Mouse (Mus musculus) MEL (cell line): ENCODE data around the gene Osbpl10. TPM values are rescaled to one million over a fixed set of nuclear protein-coding genes. Genes with fewer than 3 reads are reported as not detected.

Experiments
- DNase-seq: peaks from one replicate; pipeline ENCODE4 v3.0.0; 2011; ENCODE audit warnings: low read depth, low spot score
- H3K27ac ChIP-seq: 2 replicates; pipeline ENCODE4 v1.5.1; 2012; ENCODE audit warnings: low read depth, mild to moderate bottlenecking, control low read depth, low read length, moderate library complexity; ENCODE audit not compliant: control insufficient read depth
- H3K27me3 ChIP-seq, 2 experiments: fragments of 150-350 bp in 1 of 2; sonication (generic) in 1 of 2; 2 replicates each; pipeline ENCODE4 v1.6.1; 2012; ENCODE audit warnings: low read length in 2 of 2, mild to moderate bottlenecking in 2 of 2, improper control_type of control experiment in 1 of 2, moderate library complexity in 1 of 2; ENCODE audit not compliant: insufficient read depth in 2 of 2, control insufficient read depth in 1 of 2
- H3K36me3 ChIP-seq, 2 experiments: 2 replicates each; pipeline ENCODE4 v1.6.1; 2012 to 2014; ENCODE audit warnings: low read length in 2 of 2, improper control_type of control experiment in 1 of 2, inconsistent platforms in 1 of 2, mild to moderate bottlenecking in 1 of 2; ENCODE audit not compliant: insufficient read depth in 2 of 2, control insufficient read depth in 1 of 2
- H3K4me1 ChIP-seq, 2 experiments: fragments of 150-350 bp in 1 of 2; sonication (generic) in 1 of 2; 2 replicates each; pipeline ENCODE4 v1.6.1; 2012; ENCODE audit warnings: low read length in 2 of 2, improper control_type of control experiment in 1 of 2, mild to moderate bottlenecking in 1 of 2; ENCODE audit not compliant: insufficient read depth in 2 of 2, control insufficient read depth in 1 of 2
- H3K4me3 ChIP-seq, 2 experiments: fragments of 150-350 bp in 1 of 2; sonication (generic) in 1 of 2; 2 replicates each; pipeline ENCODE4 v1.5.1; 2012; ENCODE audit warnings: low read depth in 2 of 2, low read length in 2 of 2, mild to moderate bottlenecking in 2 of 2, moderate library complexity in 2 of 2, control low read depth in 1 of 2, improper control_type of control experiment in 1 of 2; ENCODE audit not compliant: control insufficient read depth in 1 of 2, insufficient read depth in 1 of 2
- H3K79me2 ChIP-seq: 2 replicates; pipeline ENCODE4 v1.6.1; 2012; ENCODE audit warnings: mild to moderate bottlenecking, low read length, moderate library complexity; ENCODE audit not compliant: control insufficient read depth, poor library complexity, insufficient read depth
- H3K9ac ChIP-seq: 2 replicates; pipeline ENCODE4 v1.6.1; 2012; ENCODE audit warnings: low read depth, mild to moderate bottlenecking, control low read depth, low read length, moderate library complexity; ENCODE audit not compliant: control insufficient read depth, poor library complexity, severe bottlenecking
- H3K9me3 ChIP-seq: fragments of 150-350 bp; sonication (generic); replicated peaks from 2 replicates; pipeline ENCODE4 v1.6.1; 2012; ENCODE audit warnings: mild to moderate bottlenecking, low read length, improper control_type of control experiment, moderate library complexity; ENCODE audit not compliant: insufficient read depth
- CHD1 ChIP-seq: IDR thresholded peaks from 2 replicates; pipeline ENCODE4 v1.6.1; 2012; ENCODE audit warnings: low read depth, mild to moderate bottlenecking, inconsistent platforms, low read length, improper control_type of control experiment
- CTCF ChIP-seq, 3 experiments: IDR thresholded peaks in 2 of 3; conservative IDR thresholded peaks in 1 of 3; 2 replicates each; pipeline ENCODE4 v1.5.1; 2011 to 2012; ENCODE audit warnings: low read length in 3 of 3, low read depth in 2 of 3, mild to moderate bottlenecking in 2 of 3, improper control_type of control experiment in 1 of 3, inconsistent platforms in 1 of 3, mixed read lengths in 1 of 3, moderate library complexity in 1 of 3; ENCODE audit not compliant: control insufficient read depth in 1 of 3, insufficient read depth in 1 of 3, poor library complexity in 1 of 3, severe bottlenecking in 1 of 3
- EP300 ChIP-seq, 2 experiments: IDR thresholded peaks; 2 replicates each; pipeline ENCODE4 v1.6.1; 2011; ENCODE audit warnings: improper control_type of control experiment in 2 of 2, low read length in 2 of 2, low read depth in 1 of 2, mild to moderate bottlenecking in 1 of 2
- ETS1 ChIP-seq: IDR thresholded peaks from 2 replicates; pipeline ENCODE4 v1.6.1; 2012; ENCODE audit warnings: low read depth, mild to moderate bottlenecking, inconsistent platforms, low read length, improper control_type of control experiment, moderate library complexity
- GABPA ChIP-seq: IDR thresholded peaks from 2 replicates; pipeline ENCODE4 v1.6.1; 2012; ENCODE audit warnings: low read depth, mild to moderate bottlenecking, inconsistent platforms, low read length, improper control_type of control experiment, moderate library complexity
- HCFC1 ChIP-seq: IDR thresholded peaks from 2 replicates; pipeline ENCODE4 v1.6.1; 2012; ENCODE audit warnings: low read depth, mild to moderate bottlenecking, inconsistent platforms, low read length, improper control_type of control experiment, moderate library complexity
- KAT2A ChIP-seq: conservative IDR thresholded peaks from 2 replicates; pipeline ENCODE4 v1.6.1; 2012; ENCODE audit warnings: low read depth, low read length, improper control_type of control experiment, inconsistent platforms
- RAD21 ChIP-seq: IDR thresholded peaks from 2 replicates; pipeline ENCODE4 v1.6.1; 2011; ENCODE audit warnings: mild to moderate bottlenecking, low read depth, low read length, improper control_type of control experiment
- SMC3 ChIP-seq: IDR thresholded peaks from 2 replicates; pipeline ENCODE4 v1.6.1; 2011; ENCODE audit warnings: low read depth, low read length, improper control_type of control experiment
- TAL1 ChIP-seq: IDR thresholded peaks from 2 replicates; pipeline ENCODE4 v1.6.1; 2012; ENCODE audit warnings: mild to moderate bottlenecking, inconsistent platforms, low read length, moderate library complexity, mixed read lengths
- USF1 ChIP-seq: IDR thresholded peaks from 2 replicates; pipeline ENCODE4 v1.6.1; 2014; ENCODE audit warnings: low read depth, mild to moderate bottlenecking, inconsistent platforms, low read length, improper control_type of control experiment, moderate library complexity
- ZC3H11A ChIP-seq: IDR thresholded peaks from 2 replicates; pipeline ENCODE4 v1.6.1; 2012; ENCODE audit warnings: low read depth, mild to moderate bottlenecking, inconsistent platforms, low read length, improper control_type of control experiment
- polyA plus RNA-seq, 2 experiments: library from polyadenylated mRNA; stranded (reverse) in 1 of 2; unstranded in 1 of 2; fragments of >175 nt in 1 of 2; fragments of >200 nt in 1 of 2; gene quantifications; 2 replicates each; pipeline versions ENCODE4 v1.2.1 to v1.2.4; 2012; ENCODE audit warnings: low replicate concordance in 2 of 2, low read depth in 1 of 2; ENCODE audit not compliant: insufficient read length in 2 of 2, insufficient read depth in 1 of 2, missing spikeins in 1 of 2
- total RNA-seq: library from RNA; depleted of rRNA; stranded (reverse); fragments of 300-350 nt; gene quantifications from 2 replicates; pipeline ENCODE4 v1.2.3, GENCODE M21; 2012

Gene Osbpl10
- total and polyA plus RNA-seq, 3 experiments, result not detected

DNA sequence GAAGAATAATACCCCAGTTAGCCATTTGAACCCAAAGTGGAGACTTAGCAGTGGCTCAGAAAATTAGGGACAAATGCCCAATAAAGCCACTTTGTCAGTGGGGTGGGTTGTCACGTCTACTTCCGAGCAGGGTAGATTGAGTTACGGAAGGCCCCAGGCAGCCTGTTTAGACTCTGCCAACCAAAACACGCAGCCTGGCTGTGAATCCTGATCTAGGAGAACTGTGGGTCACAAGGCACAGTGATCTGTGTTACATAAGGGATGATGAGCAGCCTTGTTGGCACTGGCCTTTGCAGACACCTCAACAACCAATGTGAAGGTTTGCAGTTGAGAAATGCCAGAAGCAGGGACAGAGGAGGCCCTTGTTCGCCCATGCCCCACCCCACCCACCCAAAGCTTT, 183.2 kb downstream of the Osbpl10 start:
- Histone ChIP-seq H3K9me3 (no peaks in the 10 kb centered on the region), H3K27me3 (no peaks in the 10 kb centered on the region), H3K27ac (no peak overlapping the region), H3K36me3 (no peaks in the 10 kb centered on the region), H3K4me1 (no peaks in the 10 kb centered on the region), H3K4me3 (no peak overlapping the region), H3K79me2 (no peaks in the 10 kb centered on the region), H3K9ac (no peak overlapping the region)
- TF ChIP-seq HCFC1, result no peak
- TF ChIP-seq GABPA, result no peak
- TF ChIP-seq TAL1, result no peak
- no peak for DNase-seq

DNA sequence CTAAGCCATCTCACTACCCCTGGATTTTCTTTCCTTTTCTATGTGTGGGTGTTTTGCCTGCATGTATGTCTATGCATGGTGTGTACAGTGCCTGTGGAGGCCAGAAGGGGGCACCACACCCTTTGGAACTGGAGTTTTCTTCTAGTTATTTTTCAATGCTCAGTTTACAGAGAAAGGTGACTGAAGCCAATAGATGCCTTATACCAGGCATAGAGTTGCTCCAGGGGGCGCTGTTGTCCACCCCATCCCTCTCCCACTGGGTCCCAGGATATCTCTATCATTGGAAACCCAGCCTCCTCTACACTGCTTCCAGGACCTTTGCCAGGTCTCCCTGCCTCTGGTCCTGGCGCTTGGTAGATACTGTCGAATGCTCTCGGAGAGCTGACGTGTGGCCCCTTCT, 184.7 kb downstream of the Osbpl10 start:
- H3K9me3 ChIP-seq, result no peaks in the 10 kb centered on the region
- TF ChIP-seq USF1 (no peak), RAD21 (peak; percentile 41), CHD1 (no peak), ETS1 (no peak), CTCF (IDR thresholded peaks at IDR 0.05 in 2 of 3, conservative IDR thresholded peaks at IDR 0.05 in 1 of 3; ENCODE audit: control insufficient read depth in 1 of 3, insufficient read depth in 1 of 3, low read depth in 2 of 3, low read length in 3 of 3, poor library complexity in 1 of 3, severe bottlenecking in 1 of 3) (peak; percentile 22 to 40 (median 36); a peak in 4 of 6 replicates), KAT2A (no peak), HCFC1 (no peak), SMC3 (peak; percentile 28; the same call in 1 of the 2 replicates), ZC3H11A (peak; percentile 36)
- no peak overlapping the region for H3K9ac ChIP-seq
- H3K27ac ChIP-seq, result no peak overlapping the region
- DNase-seq, result peak; percentile 10
- H3K79me2 ChIP-seq, result no peaks in the 10 kb centered on the region
- H3K4me3 ChIP-seq, result no peak overlapping the region
- no peaks in the 10 kb centered on the region for H3K36me3 ChIP-seq
- no peaks in the 10 kb centered on the region for H3K27me3 ChIP-seq
- no peaks in the 10 kb centered on the region for H3K4me1 ChIP-seq

- Histone ChIP-seq H3K36me3 (no peaks in the 10 kb centered on the region), H3K4me1 (no peaks in the 10 kb centered on the region)
These were observed 185.3 kb downstream of the Osbpl10 start for GRCm38 (mm10) chr9:115163693-115164092.

More at GRCm38 (mm10) chr9:115163693-115164092, 185.3 kb downstream of the Osbpl10 start:
- Histone ChIP-seq H3K9ac (no peak overlapping the region), H3K9me3 (no peaks in the 10 kb centered on the region), H3K79me2 (no peaks in the 10 kb centered on the region), H3K4me3 (no peak overlapping the region), H3K27me3 (no peaks in the 10 kb centered on the region), H3K27ac (no peak overlapping the region)
- DNase-seq, result no peak
- no peak for TF ChIP-seq USF1
- TF ChIP-seq EP300 (IDR thresholded peaks at IDR 0.05; ENCODE audit: low read depth in 1 of 2, low read length in 2 of 2), result peak in 1 of 2 experiments; percentile 34; a peak in 1 of 4 replicates
